Mouse (Mus musculus): Measurements from ENCODE around the gene Papss1.

- TF ChIP-seq CTCF (IDR thresholded peaks at IDR 0.05; ENCODE audit: extremely low read depth, insufficient read depth, low read length) (peak; percentile 24; the same call in 1 of the 2 replicates), POLR2A (IDR thresholded peaks at IDR 0.05; ENCODE audit: extremely low read depth, insufficient read depth, low read length) (no peak)
Observed at GRCm38 (mm10) chr3:131593143-131593798, 28.7 kb downstream of the Papss1 start.

All from cortical plate, adult 2 months (tissue).